Mouse (Mus musculus) hindbrain, postnatal 0 days (tissue): ENCODE data around the gene Abhd14a. TPM values are rescaled to one million over a fixed set of nuclear protein-coding genes. Genes with fewer than 3 reads are reported as not detected.

Experiments
- ATAC-seq: fragments of 200-750 bp; cut with Nextera tagmentation; 2 replicates; pipeline ENCODE4 v1.8.0; 2017; ENCODE audit warnings: mild to moderate bottlenecking, moderate TSS enrichment, moderate library complexity
- DNase-seq: peaks from one replicate; pipeline ENCODE4 v3.0.0-alpha.2; 2015; ENCODE audit warnings: low spot score
- H3K27ac ChIP-seq: fragments of 300-500 bp; sonication (generic); 2 replicates; pipeline ENCODE4 v1.5.1; 2014; ENCODE audit warnings: mild to moderate bottlenecking
- H3K27me3 ChIP-seq: fragments of 300-500 bp; sonication (generic); 2 replicates; pipeline ENCODE4 v1.6.1; 2014; ENCODE audit warnings: low read length, mixed read lengths; ENCODE audit not compliant: insufficient read depth
- H3K36me3 ChIP-seq: fragments of 300-500 bp; sonication (generic); 2 replicates; pipeline ENCODE4 v1.6.1; 2014; ENCODE audit warnings: low read length, mixed read lengths; ENCODE audit not compliant: insufficient read depth
- H3K4me1 ChIP-seq: fragments of 300-500 bp; sonication (generic); 2 replicates; pipeline ENCODE4 v1.6.1; 2014; ENCODE audit warnings: antibody characterized with exemption, low read length, mixed read lengths; ENCODE audit not compliant: insufficient read depth
- H3K4me2 ChIP-seq: fragments of 300-500 bp; sonication (generic); 2 replicates; pipeline ENCODE4 v1.6.1; 2014; ENCODE audit warnings: low read depth, mild to moderate bottlenecking, low read length, moderate library complexity, mixed read lengths
- H3K4me3 ChIP-seq: fragments of 300-500 bp; sonication (generic); 2 replicates; pipeline ENCODE4 v1.5.1; 2014; ENCODE audit warnings: low read length
- H3K9ac ChIP-seq: fragments of 300-500 bp; sonication (generic); replicated peaks from 2 replicates; pipeline ENCODE4 v1.6.1; 2014; ENCODE audit warnings: mild to moderate bottlenecking, low read length, moderate library complexity, mixed read lengths
- H3K9me3 ChIP-seq: fragments of 300-500 bp; sonication (generic); 2 replicates; pipeline ENCODE4 v1.6.1; 2016; ENCODE audit warnings: low read length, mixed read lengths
- CTCF ChIP-seq: IDR thresholded peaks from 2 replicates; pipeline ENCODE4 v1.5.1; 2016; ENCODE audit warnings: antibody characterized with exemption, control low read depth, low read depth
- WGBS: fragments of 180-500 bp; shearing (Covaris S2); extraction: QIAGEN DNeasy Blood & Tissue Kit; methylation state at CpG from one replicate; pipeline ENCODE4 v1.1.7; 2014; 5-methylcytosine and 5-hydroxymethylcytosine counted together
- polyA plus RNA-seq: library from polyadenylated mRNA; unstranded; fragments of >200 nt; fragmentation: Nextera tagmentation; extraction: Ambion mirVana; gene quantifications from 2 replicates; pipeline ENCODE4 v1.2.1, GENCODE M21; 2015
- total RNA-seq: library from RNA; depleted of rRNA; stranded (reverse); fragments of >200 nt; gene quantifications from 2 replicates; pipeline ENCODE4 v1.2.3, GENCODE M21; 2014

Gene Abhd14a
- total and polyA plus RNA-seq, 2 experiments from 2014 or later = 62.1 to 66.8 TPM

DNA sequence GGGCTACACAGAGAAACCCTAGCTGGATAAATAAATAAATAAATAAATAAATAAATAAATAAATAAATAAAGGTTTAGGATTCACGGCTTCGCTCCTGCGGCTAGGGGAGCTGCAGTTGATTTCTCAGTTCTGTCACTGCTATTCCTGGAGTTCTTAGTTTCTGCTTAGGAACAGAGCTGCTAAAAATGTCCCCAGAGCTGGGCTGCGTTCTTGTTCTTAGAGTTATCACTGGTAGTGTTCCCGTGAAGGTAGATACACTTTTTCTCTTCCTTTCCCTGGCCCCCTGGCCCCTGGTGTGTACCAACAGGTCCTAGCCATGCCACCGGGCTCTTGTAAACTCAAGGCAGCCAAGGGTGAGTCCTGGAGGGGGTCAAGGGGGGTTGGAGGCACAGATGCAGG, 30.7 kb downstream of the Abhd14a start:
- Histone ChIP-seq H3K36me3 (no peaks in the 10 kb centered on the region), H3K4me1 (peaks cover 17% of the 10 kb centered on the region), H3K4me3 (no peak overlapping the region), H3K4me2 (no peak overlapping the region), H3K9me3 (no peaks in the 10 kb centered on the region), H3K9ac (no peak overlapping the region), H3K27ac (no peak overlapping the region), H3K27me3 (no peaks in the 10 kb centered on the region)
- WGBS = 93% methylated on average over 6 of the region's 6 CpGs
- ATAC-seq = no peak
- no peak for TF ChIP-seq CTCF
- DNase-seq = no peak

DNA sequence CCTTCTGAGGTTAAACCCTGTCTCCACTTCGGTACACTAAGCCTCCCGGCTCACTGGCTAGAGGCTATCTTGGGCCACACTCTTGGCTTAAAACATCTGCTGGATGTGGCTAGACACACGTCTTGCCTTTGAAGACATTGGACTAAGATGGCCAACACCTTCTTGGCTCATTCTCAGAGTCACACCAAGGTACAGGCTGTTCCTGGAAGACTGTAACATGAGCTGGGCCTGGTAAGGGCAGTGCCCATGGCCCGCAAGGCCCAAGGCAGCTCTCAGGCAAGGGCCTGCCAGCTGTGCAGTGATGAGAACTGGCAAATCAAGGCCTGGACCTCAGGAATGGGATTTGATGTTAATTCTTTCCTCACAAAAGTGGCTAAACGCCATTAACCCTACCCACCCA, 33.9 kb downstream of the Abhd14a start:
- ATAC-seq (no peak), DNase-seq (no peak)
- Histone ChIP-seq H3K27ac (no peak overlapping the region), H3K4me2 (no peak overlapping the region), H3K4me1 (peaks cover 4% of the 10 kb centered on the region; the same call in 1 of the 2 replicates), H3K9me3 (no peaks in the 10 kb centered on the region), H3K9ac (no peak overlapping the region), H3K27me3 (no peaks in the 10 kb centered on the region), H3K4me3 (no peak overlapping the region), H3K36me3 (no peaks in the 10 kb centered on the region)
- 82% methylated on average over 5 of the region's 5 CpGs for WGBS
- no peak for TF ChIP-seq CTCF

DNA sequence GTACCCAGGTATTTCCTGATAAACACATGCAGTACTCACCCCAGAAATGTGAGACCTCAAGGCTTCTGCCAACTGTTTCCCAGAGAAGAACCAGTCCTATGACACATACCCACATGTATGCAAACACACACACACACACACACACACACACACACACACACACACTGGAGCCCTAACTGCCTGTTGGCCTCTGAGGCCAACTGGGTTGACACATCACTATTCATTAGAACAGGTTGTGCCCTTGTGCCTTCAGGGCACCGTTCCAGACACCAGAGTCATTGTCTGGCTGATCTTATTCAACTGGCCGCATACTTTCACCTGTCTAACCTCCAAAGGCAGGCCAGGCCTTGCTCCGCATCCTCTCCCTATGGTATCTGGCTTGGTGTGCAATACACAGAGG, 35.3 kb downstream of the Abhd14a start:
- DNase-seq (no peak), ATAC-seq (no peak)
- Histone ChIP-seq H3K9ac (no peak overlapping the region), H3K4me2 (no peak overlapping the region), H3K27me3 (no peaks in the 10 kb centered on the region), H3K36me3 (no peaks in the 10 kb centered on the region), H3K27ac (no peak overlapping the region), H3K4me3 (no peak overlapping the region), H3K9me3 (no peaks in the 10 kb centered on the region), H3K4me1 (no peaks in the 10 kb centered on the region)
- no peak for TF ChIP-seq CTCF
- 76% methylated on average over 3 of the region's 3 CpGs for WGBS

DNA sequence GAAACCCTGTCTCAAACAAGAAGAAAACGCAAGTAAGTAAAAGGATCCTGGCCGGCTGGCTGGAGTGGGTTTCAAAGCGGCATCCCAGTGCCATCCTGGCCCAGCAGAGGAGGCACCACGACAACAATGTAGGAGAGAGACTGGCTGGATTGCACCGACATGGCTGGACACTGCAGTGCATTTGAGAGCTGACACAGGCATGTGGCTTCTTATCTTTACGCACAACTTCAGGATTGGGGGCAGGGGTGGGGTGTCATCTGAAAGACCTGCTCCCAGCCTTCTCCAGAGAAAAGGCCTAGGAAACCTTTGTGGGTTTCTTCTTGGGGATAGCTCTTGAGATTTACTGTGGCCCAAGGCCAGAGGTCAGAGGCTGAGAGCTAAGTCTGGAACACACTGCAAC, 35.7 kb downstream of the Abhd14a start:
- Histone ChIP-seq H3K36me3 (no peaks in the 10 kb centered on the region), H3K9ac (no peak overlapping the region), H3K4me2 (no peak overlapping the region), H3K4me1 (no peaks in the 10 kb centered on the region), H3K4me3 (no peak overlapping the region), H3K9me3 (no peaks in the 10 kb centered on the region), H3K27ac (no peak overlapping the region), H3K27me3 (no peaks in the 10 kb centered on the region)
- no peak for DNase-seq
- 78% methylated on average over 6 of the region's 6 CpGs for WGBS
- no peak for TF ChIP-seq CTCF
- no peak for ATAC-seq

DNA sequence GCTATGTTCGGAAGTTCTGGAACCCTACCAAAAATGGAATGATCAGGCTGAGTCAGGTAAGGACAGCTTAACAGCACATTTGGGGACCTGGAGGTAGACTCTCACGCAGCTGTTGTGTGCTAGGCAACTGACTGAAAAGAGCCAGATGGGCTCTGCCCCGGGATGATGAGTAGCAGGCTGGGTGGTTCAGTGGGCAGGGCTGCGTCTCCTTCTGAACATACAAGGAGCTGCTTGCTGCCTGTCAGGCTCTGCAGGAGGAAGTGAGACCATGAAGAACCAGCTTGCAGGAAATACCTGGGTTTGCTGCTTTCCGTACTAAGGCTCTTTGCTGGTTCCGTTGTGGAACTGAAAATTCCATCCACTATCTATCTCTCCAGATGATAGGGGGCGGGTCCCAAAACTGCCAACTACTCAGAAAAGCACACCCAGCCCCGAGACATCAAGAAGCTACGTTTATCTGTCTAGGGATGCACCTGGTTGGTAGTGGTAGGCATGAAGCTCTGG, 36.3 kb downstream of the Abhd14a start:
- Histone ChIP-seq H3K27ac (no peak overlapping the region), H3K36me3 (no peaks in the 10 kb centered on the region), H3K27me3 (no peaks in the 10 kb centered on the region), H3K4me1 (no peaks in the 10 kb centered on the region), H3K4me3 (no peak overlapping the region), H3K4me2 (no peak overlapping the region), H3K9me3 (no peaks in the 10 kb centered on the region), H3K9ac (no peak overlapping the region)
- DNase-seq (no peak), ATAC-seq (no peak)
- no peak for TF ChIP-seq CTCF
- 71% methylated on average over 9 of the region's 9 CpGs for WGBS

DNA sequence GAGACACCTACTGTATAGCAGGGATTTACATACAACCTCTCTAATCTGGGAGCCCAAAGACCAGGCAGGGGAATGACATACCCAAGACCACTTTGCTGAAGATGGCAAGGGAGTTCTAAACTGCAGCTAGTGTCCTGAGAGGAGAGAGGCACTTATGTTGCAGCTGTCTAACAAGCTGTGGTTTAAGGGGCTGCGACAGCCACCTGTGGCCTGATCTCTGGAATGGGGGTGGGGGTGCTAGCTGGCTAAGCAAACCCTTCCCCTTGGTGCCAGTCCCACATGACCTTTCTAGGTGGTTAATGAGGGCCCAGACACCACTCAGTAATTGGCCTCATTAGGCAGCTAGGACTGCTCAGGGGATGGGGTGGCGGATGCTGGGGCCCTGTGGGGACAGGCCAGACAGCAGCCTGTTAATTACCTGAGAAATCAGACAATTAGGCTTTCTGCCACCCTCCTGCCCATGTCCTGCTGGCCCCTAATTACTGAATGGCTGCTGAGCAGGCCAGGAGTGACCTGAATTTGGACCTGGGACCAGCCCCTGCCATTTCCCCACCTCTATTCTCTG, 37.3 kb downstream of the Abhd14a start:
- TF ChIP-seq CTCF = no peak

DNA sequence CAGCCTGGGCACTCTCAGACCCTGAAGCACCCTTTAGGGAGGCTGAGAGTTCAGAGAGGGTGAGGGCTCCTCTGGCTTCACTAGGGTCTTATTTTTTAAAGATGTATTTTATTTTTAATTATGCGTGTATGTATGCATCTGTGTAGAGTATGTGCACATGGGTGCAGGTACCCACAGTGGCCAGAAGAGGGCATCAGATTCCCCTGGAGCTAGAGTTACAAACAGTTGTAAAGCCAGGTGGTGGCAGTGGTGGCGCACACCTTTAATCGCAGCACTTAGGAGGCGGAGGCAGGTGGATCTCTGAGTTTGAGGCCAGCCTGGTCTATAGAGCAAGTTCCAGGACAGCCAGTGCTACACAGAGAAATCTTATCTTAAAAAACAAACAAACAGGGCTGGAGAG, 38.4 kb downstream of the Abhd14a start:
- no peak overlapping the region for H3K9ac ChIP-seq
- ATAC-seq = no peak
- H3K27ac ChIP-seq = no peak overlapping the region
- no peak overlapping the region for H3K4me3 ChIP-seq
- TF ChIP-seq CTCF = peak; percentile 34; the same call in 1 of the 2 replicates
- WGBS = 97% methylated on average over 4 of the region's 4 CpGs
- no peak for DNase-seq
- no peak overlapping the region for H3K4me2 ChIP-seq
- no peaks in the 10 kb centered on the region for H3K9me3 ChIP-seq
- no peaks in the 10 kb centered on the region for H3K36me3 ChIP-seq
- no peaks in the 10 kb centered on the region for H3K27me3 ChIP-seq
- no peaks in the 10 kb centered on the region for H3K4me1 ChIP-seq

More for the DNA sequence above, 37.3 kb downstream of the Abhd14a start:
- Histone ChIP-seq H3K4me1 (no peaks in the 10 kb centered on the region), H3K27ac (no peak overlapping the region), H3K4me3 (no peak overlapping the region), H3K9me3 (no peaks in the 10 kb centered on the region), H3K9ac (no peak overlapping the region), H3K4me2 (no peak overlapping the region), H3K27me3 (no peaks in the 10 kb centered on the region), H3K36me3 (no peaks in the 10 kb centered on the region)
- ATAC-seq (no peak), DNase-seq (no peak)
- WGBS = 82% methylated on average over 2 of the region's 2 CpGs
